Mouse (Mus musculus) hindlimb bud, embryonic 11.5 days (tissue): ENCODE measurements around the gene Kcnab2.

Experiments
- DNase-seq: peaks from one replicate; pipeline ENCODE4 v3.0.0-alpha.2; 2012; ENCODE audit warnings: low read depth, low spot score; ENCODE audit errors: extremely low spot score

The Kcnab2 gene

GRCm38 (mm10) chr4:152392627-152393026 is 85.0 kb downstream of the Kcnab2 start:
- no peak for DNase-seq

DNA sequence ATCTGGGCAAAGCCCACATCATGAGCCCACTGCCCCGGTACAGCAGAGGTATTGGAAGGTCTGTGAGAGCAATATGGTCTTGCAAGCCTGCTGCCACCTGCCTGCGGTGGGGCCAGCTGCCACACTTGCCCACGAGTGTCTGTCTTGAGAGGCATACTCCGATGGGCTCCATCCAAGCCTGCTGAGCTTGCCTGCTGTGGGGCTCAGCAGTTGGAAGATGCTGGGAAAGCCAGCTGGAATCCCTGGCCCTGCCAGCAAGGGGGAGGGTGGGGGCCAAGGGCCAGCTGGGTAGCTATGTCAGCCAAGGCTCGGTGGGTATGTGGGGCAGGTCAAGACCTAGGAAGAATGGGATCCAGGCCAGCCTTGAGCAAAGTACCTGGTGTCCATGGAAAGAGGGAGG is 85.5 kb downstream of the Kcnab2 start:
- DNase-seq = no peak

DNA sequence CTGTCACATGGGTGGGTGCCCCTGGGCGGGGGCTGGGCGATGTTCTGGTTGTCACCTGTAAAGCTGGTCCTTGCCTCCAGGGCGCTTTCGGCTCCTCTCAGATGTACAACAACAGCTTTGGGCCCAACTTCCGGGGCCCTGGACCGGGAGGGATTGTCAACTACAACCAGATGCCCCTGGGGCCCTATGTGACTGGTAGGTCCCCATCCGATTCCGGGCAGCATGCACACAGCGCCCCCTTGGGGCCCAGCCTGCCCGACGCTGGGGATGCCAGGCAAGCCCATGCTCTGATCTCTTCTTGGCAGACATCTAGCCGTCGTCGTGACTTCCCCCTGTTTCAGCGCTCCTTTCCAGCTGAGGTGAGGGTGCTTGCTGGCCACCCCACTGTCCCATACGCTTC is 92.0 kb downstream of the Kcnab2 start:
- no peak for DNase-seq

DNA sequence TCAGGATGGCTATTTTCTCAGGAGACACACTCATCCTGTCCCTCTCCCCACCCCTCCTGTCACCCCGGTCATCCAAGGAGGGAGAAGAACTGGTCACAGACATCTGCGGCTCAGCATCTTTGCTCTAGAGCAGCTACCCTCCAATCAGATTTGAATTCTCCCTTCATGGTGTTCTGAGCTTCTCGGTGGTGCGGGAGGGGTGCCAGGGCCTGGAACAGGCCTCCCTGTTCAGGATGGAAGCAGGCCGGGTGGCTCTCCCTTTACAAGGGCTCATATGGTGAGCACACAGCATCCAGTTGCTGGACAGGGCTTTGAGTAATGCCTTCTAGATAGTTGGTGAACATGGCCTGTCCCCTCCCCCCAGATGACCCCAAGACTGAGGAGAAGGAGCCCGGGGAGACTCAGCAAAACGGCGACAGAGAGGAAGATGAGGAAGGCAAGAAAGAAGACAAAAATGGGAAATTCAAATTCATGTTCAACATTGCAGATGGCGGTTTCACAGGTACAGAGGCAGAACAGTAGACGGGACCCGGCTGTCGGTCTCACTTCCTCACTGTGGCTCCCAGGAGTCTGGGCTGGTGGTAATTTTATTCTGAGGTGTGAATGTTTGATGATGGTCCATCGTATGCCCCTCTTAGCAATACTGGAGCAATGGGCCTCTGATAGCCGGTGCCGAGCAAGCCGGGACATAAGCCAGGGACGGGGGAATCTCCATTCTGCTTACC is 95.0 kb downstream of the Kcnab2 start:
- DNase-seq = no peak

GRCm38 (mm10) chr4:152365228-152365627 is 112.4 kb downstream of the Kcnab2 start:
- DNase-seq = no peak

DNA sequence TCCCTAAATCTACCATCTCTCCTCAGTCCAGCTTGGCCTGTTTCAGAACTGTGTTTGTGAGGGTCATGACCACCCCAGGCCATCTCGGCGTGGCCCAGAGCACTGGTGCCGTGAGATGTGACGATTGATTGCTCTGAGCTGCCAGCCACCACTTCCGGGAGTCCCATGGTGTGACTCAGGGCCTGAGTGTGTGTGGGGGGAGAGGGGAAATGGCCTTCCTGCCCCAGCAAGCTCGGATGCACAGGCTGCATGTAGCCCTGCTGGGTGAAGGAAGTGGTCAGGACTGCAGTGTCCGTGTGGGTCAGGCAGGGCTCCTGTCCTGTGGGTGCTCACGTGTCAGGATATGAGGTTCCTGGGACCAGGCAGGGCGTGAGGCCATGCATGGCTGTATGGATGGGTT is 115.5 kb downstream of the Kcnab2 start:
- DNase-seq = no peak

GRCm38 (mm10) chr4:152360855-152361254 is 116.8 kb downstream of the Kcnab2 start:
- no peak for DNase-seq

DNA sequence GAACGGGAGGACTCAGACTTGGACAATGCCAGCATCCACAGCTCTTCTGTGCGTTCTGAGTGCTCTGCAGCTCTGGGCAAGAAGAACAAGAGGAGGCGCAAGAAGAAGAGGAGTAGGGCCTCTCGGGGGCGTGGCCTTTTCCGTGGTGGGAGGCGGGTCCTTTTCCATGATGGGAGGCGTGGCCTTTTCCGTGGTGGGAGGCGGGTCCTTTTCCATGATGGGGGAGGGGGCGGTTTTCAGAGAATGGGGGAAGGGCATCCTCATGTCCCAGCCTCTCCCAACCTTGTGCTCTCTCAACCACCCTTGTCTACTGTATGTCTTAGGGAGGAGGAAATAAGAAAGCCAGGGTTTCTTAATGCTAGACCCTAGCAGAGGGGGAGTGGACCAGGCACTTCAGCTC is 118.0 kb downstream of the Kcnab2 start:
- no peak for DNase-seq

- no peak for DNase-seq
These were observed 122.0 kb downstream of the Kcnab2 start for GRCm38 (mm10) chr4:152355672-152356071.

GRCm38 (mm10) chr4:152353886-152354637 is 123.6 kb downstream of the Kcnab2 start:
- no peak for DNase-seq

DNA sequence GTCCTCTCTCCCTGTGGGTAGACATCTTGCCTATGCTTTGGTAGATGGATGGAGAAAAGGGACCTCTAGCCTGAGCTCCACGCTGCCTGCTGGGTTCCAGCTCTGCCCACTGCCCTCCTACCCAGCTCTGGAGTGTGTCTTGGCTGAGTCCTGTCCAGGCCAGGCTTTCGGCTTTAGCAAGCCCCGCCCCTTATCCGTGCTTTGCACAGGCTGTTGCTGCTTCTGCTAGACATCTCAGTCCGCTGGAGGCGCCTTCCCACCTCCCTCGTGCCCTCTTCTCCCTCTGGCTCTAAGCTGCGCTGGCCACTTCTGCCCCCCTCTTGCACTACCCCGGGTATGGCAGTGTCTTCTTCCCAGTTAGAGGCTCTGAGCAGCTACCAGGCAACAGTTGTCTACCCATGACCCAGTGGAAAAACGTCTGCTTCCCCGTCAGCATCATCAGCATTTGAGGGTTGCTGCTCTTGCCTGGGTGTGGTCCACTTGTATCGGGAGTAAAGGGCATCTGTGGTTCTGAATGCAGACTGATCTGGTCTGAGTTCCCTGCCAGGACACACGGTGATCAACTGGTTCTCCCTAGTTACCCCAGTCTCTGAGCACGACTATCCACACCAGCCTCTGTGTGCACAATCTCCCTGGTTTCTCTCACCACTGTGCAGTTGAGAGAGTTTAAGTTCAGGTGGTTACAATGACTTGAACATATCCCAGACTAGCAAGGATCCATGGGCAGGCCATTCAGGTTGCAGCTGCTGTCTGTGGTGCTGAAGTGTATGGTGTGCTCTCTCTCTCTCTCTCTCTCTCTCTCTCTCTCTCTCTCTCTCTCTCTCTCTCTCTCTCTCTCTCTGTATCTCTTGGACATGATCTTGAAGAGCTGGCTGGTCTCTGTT is 126.0 kb downstream of the Kcnab2 start:
- DNase-seq = no peak

DNA sequence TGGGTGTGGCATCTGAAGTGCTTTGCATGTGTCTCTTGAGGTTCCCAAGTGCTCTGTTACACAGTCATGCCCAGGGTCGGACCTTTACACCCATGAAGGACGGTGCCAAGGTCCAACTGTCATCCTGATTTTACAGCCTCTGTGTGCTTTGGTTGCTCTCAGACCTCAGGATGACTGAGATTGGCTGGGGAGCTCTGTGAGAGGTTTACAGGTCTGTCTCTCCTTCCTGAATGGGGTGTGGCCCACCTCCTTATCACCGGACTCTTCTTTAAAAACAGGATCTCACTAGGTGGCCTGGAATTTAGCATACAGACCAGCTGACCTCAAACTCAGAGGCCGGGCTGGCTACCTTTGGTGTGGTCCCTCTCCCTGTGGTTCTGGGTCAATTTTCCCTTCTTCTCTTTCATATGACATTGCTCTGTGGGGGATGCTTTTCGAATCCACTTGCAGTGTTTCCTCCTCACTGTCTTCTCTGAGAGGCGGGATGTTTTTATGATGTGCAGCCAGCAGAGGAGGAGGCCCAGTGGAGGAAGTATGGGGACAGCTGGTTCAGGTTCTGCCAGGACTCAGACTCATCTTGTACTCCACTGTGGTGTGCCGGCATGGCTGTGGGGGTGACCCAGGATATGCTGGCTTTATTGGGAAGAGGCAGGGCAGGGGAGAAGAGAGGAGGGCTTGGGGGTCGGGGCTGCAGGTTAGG is 126.8 kb downstream of the Kcnab2 start:
- no peak for DNase-seq

GRCm38 (mm10) chr4:152349837-152350381 is 127.8 kb downstream of the Kcnab2 start:
- no peak for DNase-seq

GRCm38 (mm10) chr4:152345120-152345889 is 132.4 kb downstream of the Kcnab2 start:
- DNase-seq = no peak

- DNase-seq = no peak
These were observed 133.0 kb downstream of the Kcnab2 start for GRCm38 (mm10) chr4:152344651-152345050.

DNA sequence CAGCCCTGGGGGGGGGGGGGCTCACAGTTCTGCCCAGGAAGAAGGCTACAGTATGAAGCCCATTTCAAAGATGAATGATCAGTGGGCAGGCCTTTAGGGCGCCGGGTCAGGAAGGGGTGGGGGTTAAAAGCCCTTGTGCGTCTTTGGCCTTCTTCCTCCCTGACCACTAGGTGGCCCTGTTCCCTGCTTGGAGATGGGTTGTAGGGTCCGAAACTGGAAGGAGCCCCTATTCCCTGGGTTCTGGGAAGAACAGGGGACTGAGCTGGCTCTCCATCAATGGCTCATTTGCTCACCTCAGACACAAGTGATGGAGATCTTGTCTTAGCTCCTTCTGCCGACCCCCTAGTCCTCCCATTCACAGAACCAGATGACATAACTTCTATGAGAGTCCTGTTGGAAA is 134.4 kb downstream of the Kcnab2 start:
- DNase-seq = no peak
